Mouse (Mus musculus) hindbrain, embryonic 12.5 days (tissue): ENCODE data around the gene Macrod1. TPM values are rescaled to one million over a fixed set of nuclear protein-coding genes. Genes with fewer than 3 reads are reported as not detected.

ENCODE experiments used
- ATAC-seq: fragments of 200-750 bp; cut with Nextera tagmentation; 2 replicates; pipeline ENCODE4 v1.8.0; 2017; ENCODE audit warnings: moderate TSS enrichment; ENCODE audit not compliant: low FRiP score
- H3K27ac ChIP-seq: fragments of 300-500 bp; sonication (generic); 2 replicates; pipeline ENCODE4 v1.5.1; 2016; ENCODE audit warnings: mild to moderate bottlenecking
- H3K27me3 ChIP-seq: fragments of 300-500 bp; sonication (generic); 2 replicates; pipeline ENCODE4 v1.6.1; 2016; ENCODE audit warnings: mild to moderate bottlenecking
- H3K36me3 ChIP-seq: fragments of 300-500 bp; sonication (generic); 2 replicates; pipeline ENCODE4 v1.6.1; 2016; ENCODE audit warnings: mild to moderate bottlenecking
- H3K4me1 ChIP-seq: fragments of 300-500 bp; sonication (generic); 2 replicates; pipeline ENCODE4 v1.6.1; 2016
- H3K4me2 ChIP-seq: fragments of 300-500 bp; sonication (generic); replicated peaks from 2 replicates; pipeline ENCODE4 v1.6.1; 2016; ENCODE audit warnings: mild to moderate bottlenecking
- H3K4me3 ChIP-seq: fragments of 300-500 bp; sonication (generic); 2 replicates; pipeline ENCODE4 v1.5.1; 2016; ENCODE audit warnings: mild to moderate bottlenecking
- H3K9ac ChIP-seq: fragments of 300-500 bp; sonication (generic); 2 replicates; pipeline ENCODE4 v1.6.1; 2016; ENCODE audit warnings: mild to moderate bottlenecking, moderate library complexity
- H3K9me3 ChIP-seq: fragments of 300-500 bp; sonication (generic); replicated peaks from 2 replicates; pipeline ENCODE4 v1.6.1; 2016; ENCODE audit warnings: mild to moderate bottlenecking
- WGBS: fragments of 180-500 bp; shearing (Covaris S2); methylation state at CpG from one replicate; pipeline ENCODE4 v1.1.7; 2016; 5-methylcytosine and 5-hydroxymethylcytosine counted together
- polyA plus RNA-seq: library from polyadenylated mRNA; unstranded; fragments of >200 nt; fragmentation: Nextera tagmentation; extraction: Ambion mirVana; gene quantifications from 2 replicates; pipeline ENCODE4 v1.2.1, GENCODE M21; 2016

The Macrod1 gene
- polyA plus RNA-seq, 1 experiment from 2014 or later, result 5.6 TPM

DNA sequence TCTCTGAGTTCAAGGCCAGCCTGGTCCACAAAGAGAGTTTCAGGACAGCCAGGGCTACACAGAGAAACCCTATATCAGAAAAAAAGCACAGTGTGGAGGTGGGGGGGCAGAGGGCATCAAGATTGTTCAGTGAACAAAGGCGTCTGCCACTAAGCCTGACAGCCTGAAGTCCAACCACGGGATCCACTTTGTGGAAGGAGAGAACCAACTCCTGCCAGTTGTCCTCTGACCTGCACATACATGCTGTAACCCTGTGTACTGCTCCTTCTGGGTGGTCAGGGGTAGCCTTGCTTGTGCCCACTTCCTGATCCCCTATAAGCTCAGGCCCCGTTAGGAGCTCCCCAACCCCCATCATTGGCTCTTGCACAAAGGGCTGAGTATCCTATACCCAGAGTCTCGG lies 128.4 kb downstream of the Macrod1 start:
- H3K4me2 ChIP-seq, result 0 out of 2 replicates have a peak overlapping the region, but pooled peaks have one; percentile 26

GRCm38 (mm10) chr19:7185715-7186291 lies 129.2 kb downstream of the Macrod1 start:
- Histone ChIP-seq H3K27ac (peak overlapping the region; percentile 52; the same call in 1 of the 2 replicates), H3K9me3 (no peaks in the 10 kb centered on the region), H3K4me3 (no peak overlapping the region), H3K4me1 (peaks cover 57% of the 10 kb centered on the region), H3K4me2 (peak overlapping the region; percentile 26; the same call in 1 of the 2 replicates), H3K36me3 (no peaks in the 10 kb centered on the region), H3K27me3 (peaks cover 65% of the 10 kb centered on the region), H3K9ac (peak overlapping the region; percentile 9; the same call in 1 of the 2 replicates)
- peak; percentile 12; the same call in 1 of the 2 replicates for ATAC-seq
- 3% methylated on average over 18 of the region's 18 CpGs for WGBS

More for the DNA sequence above, 128.4 kb downstream of the Macrod1 start:
- Histone ChIP-seq H3K36me3 (no peaks in the 10 kb centered on the region), H3K27ac (0 out of 2 replicates have a peak overlapping the region, but pooled peaks have one; percentile 52), H3K27me3 (peaks cover 68% of the 10 kb centered on the region), H3K9ac (no peak overlapping the region; the same call in 1 of the 2 replicates), H3K9me3 (no peaks in the 10 kb centered on the region), H3K4me3 (no peak overlapping the region), H3K4me1 (peaks cover 53% of the 10 kb centered on the region)
- 22% methylated on average over 4 of the region's 4 CpGs for WGBS
- ATAC-seq, result no peak

DNA sequence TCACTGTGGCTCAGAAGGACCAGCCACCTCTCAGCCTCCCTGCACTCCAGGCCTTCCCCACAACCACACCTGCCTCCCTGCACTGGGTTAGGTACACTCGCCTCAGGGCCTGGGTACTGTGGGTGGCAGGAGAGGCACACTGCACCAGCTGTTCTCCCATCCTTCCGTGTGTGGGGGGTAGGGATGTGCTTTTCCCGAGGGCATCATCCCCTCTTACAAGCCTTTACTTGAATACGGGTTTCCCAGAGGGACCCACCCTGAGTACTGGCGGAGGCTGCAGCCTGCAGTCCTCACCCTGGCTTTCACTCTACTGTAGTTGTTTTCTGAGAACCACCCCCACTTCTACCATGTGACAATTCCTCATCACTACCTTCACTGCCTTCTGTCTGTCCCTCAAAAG lies 130.5 kb downstream of the Macrod1 start:
- Histone ChIP-seq H3K27me3 (peaks cover 64% of the 10 kb centered on the region), H3K4me2 (no peak overlapping the region), H3K4me3 (no peak overlapping the region), H3K27ac (no peak overlapping the region), H3K9me3 (no peaks in the 10 kb centered on the region), H3K4me1 (peaks cover 61% of the 10 kb centered on the region), H3K36me3 (no peaks in the 10 kb centered on the region), H3K9ac (no peak overlapping the region)
- 44% methylated on average over 5 of the region's 5 CpGs for WGBS
- ATAC-seq, result no peak

- WGBS, result 72% methylated on average over 4 of the region's 4 CpGs
- H3K9ac ChIP-seq, result no peak overlapping the region
- ATAC-seq, result no peak
- H3K27ac ChIP-seq, result no peak overlapping the region
- no peaks in the 10 kb centered on the region for H3K9me3 ChIP-seq
- H3K4me2 ChIP-seq, result no peak overlapping the region
- H3K36me3 ChIP-seq, result no peaks in the 10 kb centered on the region
- H3K4me3 ChIP-seq, result no peak overlapping the region
- H3K4me1 ChIP-seq, result peaks cover 56% of the 10 kb centered on the region
- peaks cover 50% of the 10 kb centered on the region for H3K27me3 ChIP-seq
These were observed 132.4 kb downstream of the Macrod1 start for GRCm38 (mm10) chr19:7189026-7189425.

DNA sequence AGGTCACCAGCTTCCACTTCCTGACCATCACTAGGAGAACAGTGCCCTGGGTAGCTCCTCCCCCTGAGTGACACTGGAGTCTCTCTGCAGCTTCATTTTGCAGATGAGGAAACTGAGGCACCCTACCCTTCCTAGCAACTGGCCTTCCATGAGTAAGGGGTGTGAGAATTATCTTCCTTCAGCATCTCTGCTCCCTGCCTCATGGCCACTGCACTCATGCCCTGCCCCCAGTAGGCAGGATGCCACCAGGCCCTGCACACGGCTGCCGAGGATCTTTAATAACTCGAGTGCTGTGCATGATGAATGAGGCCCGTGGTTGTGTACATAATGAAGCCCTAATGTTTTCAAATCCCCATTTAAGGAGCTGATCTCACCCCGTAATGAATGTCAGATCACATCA lies 134.4 kb downstream of the Macrod1 start:
- no peak overlapping the region for H3K4me2 ChIP-seq
- ATAC-seq, result no peak
- peaks cover 33% of the 10 kb centered on the region for H3K27me3 ChIP-seq
- H3K9ac ChIP-seq, result no peak overlapping the region
- no peaks in the 10 kb centered on the region for H3K36me3 ChIP-seq
- no peak overlapping the region for H3K4me3 ChIP-seq
- no peaks in the 10 kb centered on the region for H3K9me3 ChIP-seq
- WGBS, result 36% methylated on average over 5 of the region's 5 CpGs
- peaks cover 42% of the 10 kb centered on the region for H3K4me1 ChIP-seq
- H3K27ac ChIP-seq, result no peak overlapping the region

- Histone ChIP-seq H3K4me3 (no peak overlapping the region), H3K4me2 (no peak overlapping the region), H3K36me3 (no peaks in the 10 kb centered on the region), H3K27ac (no peak overlapping the region; the same call in 1 of the 2 replicates), H3K9me3 (no peaks in the 10 kb centered on the region), H3K4me1 (peaks cover 40% of the 10 kb centered on the region), H3K9ac (no peak overlapping the region), H3K27me3 (peaks cover 32% of the 10 kb centered on the region)
- ATAC-seq, result no peak
- 39% methylated on average over 6 of the region's 6 CpGs for WGBS
These were observed 135.0 kb downstream of the Macrod1 start for GRCm38 (mm10) chr19:7191639-7192038.

DNA sequence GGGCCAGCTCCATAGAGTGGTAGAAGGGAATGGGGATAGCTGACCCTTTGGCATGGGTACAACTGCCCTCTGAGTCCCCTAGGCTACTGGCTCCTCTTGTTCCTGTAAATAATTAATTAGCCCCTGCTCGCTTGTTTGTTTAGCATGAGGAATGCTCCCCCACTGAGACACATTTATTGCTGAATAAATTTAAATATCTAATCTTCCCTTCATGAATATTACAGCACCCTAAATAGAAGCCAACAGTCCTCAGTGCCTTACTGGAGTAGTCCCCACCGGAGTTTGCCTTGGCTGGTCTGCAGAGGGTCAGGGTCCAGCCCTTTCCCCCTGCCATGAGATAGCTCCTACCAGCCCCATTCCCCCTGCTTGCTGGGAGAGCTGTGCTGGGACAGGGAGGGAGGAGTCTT lies 136.0 kb downstream of the Macrod1 start:
- Histone ChIP-seq H3K27me3 (peaks cover 25% of the 10 kb centered on the region), H3K4me2 (no peak overlapping the region), H3K36me3 (peaks cover 5% of the 10 kb centered on the region; the same call in 1 of the 2 replicates), H3K4me3 (no peak overlapping the region), H3K27ac (no peak overlapping the region), H3K9me3 (no peaks in the 10 kb centered on the region), H3K4me1 (peaks cover 46% of the 10 kb centered on the region), H3K9ac (no peak overlapping the region)
- 28% methylated on average over 2 of the region's 2 CpGs for WGBS
- no peak for ATAC-seq

- peaks cover 42% of the 10 kb centered on the region for H3K4me1 ChIP-seq
- H3K27ac ChIP-seq, result no peak overlapping the region
- H3K9me3 ChIP-seq, result no peaks in the 10 kb centered on the region
- H3K9ac ChIP-seq, result peak overlapping the region; percentile 23; the same call in 1 of the 2 replicates
- peaks cover 5% of the 10 kb centered on the region for H3K27me3 ChIP-seq
- H3K4me2 ChIP-seq, result no peak overlapping the region
- 18% methylated on average over 33 of the region's 33 CpGs for WGBS
- peak; percentile 26 for ATAC-seq
- peaks cover 39% of the 10 kb centered on the region for H3K36me3 ChIP-seq
- H3K4me3 ChIP-seq, result no peak overlapping the region
These were observed 139.5 kb downstream of the Macrod1 start for GRCm38 (mm10) chr19:7195900-7196728.

DNA sequence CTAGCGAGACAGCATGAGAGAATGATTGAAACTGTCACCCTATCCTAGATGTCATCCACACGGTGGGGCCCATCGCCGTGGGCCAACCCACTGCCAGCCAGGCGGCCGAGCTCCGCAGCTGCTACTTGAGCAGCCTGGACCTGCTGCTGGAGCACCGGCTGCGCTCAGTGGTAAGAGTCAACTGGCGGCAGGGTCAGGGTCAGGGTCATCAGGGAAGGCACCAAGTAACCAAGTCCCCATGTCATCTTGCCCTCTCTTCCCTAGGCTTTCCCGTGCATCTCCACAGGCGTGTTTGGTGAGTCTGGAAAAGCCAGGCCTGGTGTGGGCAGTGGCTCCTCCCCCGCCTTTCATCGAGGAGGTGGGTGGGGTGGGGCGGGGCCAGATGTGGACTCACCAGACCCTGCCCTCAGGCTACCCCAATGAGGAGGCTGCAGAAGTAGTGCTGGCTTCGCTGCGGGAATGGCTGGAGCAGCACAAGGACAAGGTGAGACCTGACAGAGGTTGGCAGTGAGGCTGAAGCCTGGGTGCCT lies 140.2 kb downstream of the Macrod1 start:
- H3K4me1 ChIP-seq, result peaks cover 37% of the 10 kb centered on the region
- H3K27ac ChIP-seq, result no peak overlapping the region
- WGBS, result 10% methylated on average over 17 of the region's 17 CpGs
- no peaks in the 10 kb centered on the region for H3K9me3 ChIP-seq
- H3K4me3 ChIP-seq, result no peak overlapping the region
- ATAC-seq, result 0 out of 2 replicates have a peak, but pooled peaks have one; percentile 26
- H3K9ac ChIP-seq, result no peak overlapping the region
- peaks cover 3% of the 10 kb centered on the region for H3K27me3 ChIP-seq
- H3K36me3 ChIP-seq, result peaks cover 45% of the 10 kb centered on the region
- H3K4me2 ChIP-seq, result no peak overlapping the region

- no peaks in the 10 kb centered on the region for H3K9me3 ChIP-seq
- peaks cover 30% of the 10 kb centered on the region for H3K4me1 ChIP-seq
- H3K9ac ChIP-seq, result no peak overlapping the region
- ATAC-seq, result peak; percentile 29; the same call in 1 of the 2 replicates
- no peak overlapping the region for H3K27ac ChIP-seq
- WGBS, result 88% methylated on average over 9 of the region's 9 CpGs
- peaks cover 48% of the 10 kb centered on the region for H3K36me3 ChIP-seq
- H3K27me3 ChIP-seq, result peaks cover 2% of the 10 kb centered on the region; the same call in 1 of the 2 replicates
- H3K4me2 ChIP-seq, result no peak overlapping the region
- H3K4me3 ChIP-seq, result no peak overlapping the region
These were observed 140.8 kb downstream of the Macrod1 start for GRCm38 (mm10) chr19:7197445-7197844.

GRCm38 (mm10) chr19:7199089-7199488 lies 142.5 kb downstream of the Macrod1 start:
- ATAC-seq, result no peak
- Histone ChIP-seq H3K4me2 (no peak overlapping the region), H3K4me3 (no peak overlapping the region), H3K9ac (no peak overlapping the region), H3K27ac (no peak overlapping the region), H3K9me3 (no peaks in the 10 kb centered on the region), H3K27me3 (no peaks in the 10 kb centered on the region), H3K36me3 (peaks cover 64% of the 10 kb centered on the region), H3K4me1 (peaks cover 21% of the 10 kb centered on the region)
- 95% methylated on average over 13 of the region's 13 CpGs for WGBS

DNA sequence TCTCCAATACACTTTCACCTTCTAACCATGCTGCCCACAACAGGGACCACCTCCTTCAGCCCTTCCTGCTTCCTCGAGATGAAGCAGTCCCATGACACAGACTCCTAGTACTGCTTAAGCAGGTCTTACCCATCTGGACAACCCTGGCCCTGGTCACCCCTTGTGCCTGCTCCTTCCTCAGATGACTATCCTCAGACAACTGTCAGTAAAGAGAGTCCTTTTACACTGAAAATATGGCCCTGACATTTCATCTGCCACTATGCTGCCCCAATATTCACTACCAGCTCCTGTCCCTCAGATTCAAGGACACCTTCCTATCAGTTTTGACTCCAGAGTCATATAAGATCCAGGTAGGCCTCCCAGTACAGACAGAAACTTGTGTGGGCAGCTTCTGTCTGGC lies 143.8 kb downstream of the Macrod1 start:
- no peak overlapping the region for H3K4me2 ChIP-seq
- ATAC-seq, result no peak
- no peaks in the 10 kb centered on the region for H3K27me3 ChIP-seq
- H3K4me3 ChIP-seq, result no peak overlapping the region
- no peaks in the 10 kb centered on the region for H3K9me3 ChIP-seq
- H3K27ac ChIP-seq, result no peak overlapping the region
- H3K9ac ChIP-seq, result no peak overlapping the region
- peaks cover 33% of the 10 kb centered on the region for H3K4me1 ChIP-seq
- 71% methylated on average over 1 of the region's 1 CpGs for WGBS
- peaks cover 68% of the 10 kb centered on the region for H3K36me3 ChIP-seq
